Mouse (Mus musculus): ENCODE data around the gene Dnm1. TPM values are rescaled to one million over a fixed set of nuclear protein-coding genes. Genes with fewer than 3 reads are reported as not detected.

Gene Dnm1
- polyA plus RNA-seq, 1 experiment from 2014 or later, result 10.1 TPM

- Histone ChIP-seq H3K4me2 (no peak overlapping the region), H3K4me1 (ENCODE audit: control insufficient read depth, insufficient read depth, low read length) (peaks cover 10% of the 10 kb centered on the region), H3K4me3 (ENCODE audit: low read depth, low read length) (no peak overlapping the region), H3K27ac (ENCODE audit: low read depth, low read length) (no peak overlapping the region), H3K36me3 (ENCODE audit: control insufficient read depth, insufficient read depth, low read length) (no peaks in the 10 kb centered on the region), H3K9me3 (replicated peaks; ENCODE audit: control insufficient read depth, low read length) (no peaks in the 10 kb centered on the region), H3K27me3 (ENCODE audit: control insufficient read depth, insufficient read depth, low read length) (no peaks in the 10 kb centered on the region), H3K9ac (ENCODE audit: low read depth, low read length) (no peak overlapping the region)
- no peak for ATAC-seq (replicated peaks; ENCODE audit: insufficient number of reproducible peaks, low FRiP score, low TSS enrichment)
- WGBS (ENCODE audit: insufficient replicate concordance), result 48% methylated on average over 4 of the region's 4 CpGs
Observed at GRCm38 (mm10) chr2:32324322-32324721, 28.8 kb downstream of the Dnm1 start.

GRCm38 (mm10) chr2:32322754-32323741 is 30.1 kb downstream of the Dnm1 start:
- no peaks in the 10 kb centered on the region for H3K27me3 ChIP-seq (ENCODE audit: control insufficient read depth, insufficient read depth, low read length)
- 76% methylated on average over 7 of the region's 7 CpGs for WGBS (ENCODE audit: insufficient replicate concordance)
- H3K4me3 ChIP-seq (ENCODE audit: low read depth, low read length), result no peak overlapping the region
- no peak overlapping the region for H3K27ac ChIP-seq (ENCODE audit: low read depth, low read length)
- peaks cover 20% of the 10 kb centered on the region for H3K4me1 ChIP-seq (ENCODE audit: control insufficient read depth, insufficient read depth, low read length)
- H3K9ac ChIP-seq (ENCODE audit: low read depth, low read length), result no peak overlapping the region
- H3K36me3 ChIP-seq (ENCODE audit: control insufficient read depth, insufficient read depth, low read length), result no peaks in the 10 kb centered on the region
- ATAC-seq (replicated peaks; ENCODE audit: insufficient number of reproducible peaks, low FRiP score, low TSS enrichment), result no peak
- H3K4me2 ChIP-seq, result no peak overlapping the region
- no peaks in the 10 kb centered on the region for H3K9me3 ChIP-seq (replicated peaks; ENCODE audit: control insufficient read depth, low read length)

- Histone ChIP-seq H3K4me2 (no peak overlapping the region), H3K9me3 (replicated peaks; ENCODE audit: control insufficient read depth, low read length) (no peaks in the 10 kb centered on the region), H3K27me3 (ENCODE audit: control insufficient read depth, insufficient read depth, low read length) (peaks cover 3% of the 10 kb centered on the region), H3K27ac (ENCODE audit: low read depth, low read length) (peak overlapping the region; percentile 17; the same call in 1 of the 2 replicates), H3K4me1 (ENCODE audit: control insufficient read depth, insufficient read depth, low read length) (peaks cover 33% of the 10 kb centered on the region), H3K4me3 (ENCODE audit: low read depth, low read length) (no peak overlapping the region), H3K9ac (ENCODE audit: low read depth, low read length) (no peak overlapping the region), H3K36me3 (ENCODE audit: control insufficient read depth, insufficient read depth, low read length) (no peaks in the 10 kb centered on the region)
- WGBS (ENCODE audit: insufficient replicate concordance), result 60% methylated on average over 9 of the region's 9 CpGs
- ATAC-seq (replicated peaks; ENCODE audit: insufficient number of reproducible peaks, low FRiP score, low TSS enrichment), result no peak
Observed at GRCm38 (mm10) chr2:32321591-32322298, 31.4 kb downstream of the Dnm1 start.

- Histone ChIP-seq H3K9ac (ENCODE audit: low read depth, low read length) (no peak overlapping the region), H3K27me3 (ENCODE audit: control insufficient read depth, insufficient read depth, low read length) (peaks cover 3% of the 10 kb centered on the region), H3K9me3 (replicated peaks; ENCODE audit: control insufficient read depth, low read length) (no peaks in the 10 kb centered on the region), H3K27ac (ENCODE audit: low read depth, low read length) (no peak overlapping the region), H3K4me1 (ENCODE audit: control insufficient read depth, insufficient read depth, low read length) (peaks cover 39% of the 10 kb centered on the region), H3K4me3 (ENCODE audit: low read depth, low read length) (no peak overlapping the region), H3K36me3 (ENCODE audit: control insufficient read depth, insufficient read depth, low read length) (no peaks in the 10 kb centered on the region), H3K4me2 (no peak overlapping the region)
- no peak for ATAC-seq (replicated peaks; ENCODE audit: insufficient number of reproducible peaks, low FRiP score, low TSS enrichment)
- WGBS (ENCODE audit: insufficient replicate concordance), result 60% methylated on average over 11 of the region's 11 CpGs
Observed at GRCm38 (mm10) chr2:32320721-32321120, 32.4 kb downstream of the Dnm1 start.

- Histone ChIP-seq H3K4me3 (ENCODE audit: low read depth, low read length) (no peak overlapping the region), H3K27me3 (ENCODE audit: control insufficient read depth, insufficient read depth, low read length) (peaks cover 3% of the 10 kb centered on the region), H3K9ac (ENCODE audit: low read depth, low read length) (no peak overlapping the region), H3K36me3 (ENCODE audit: control insufficient read depth, insufficient read depth, low read length) (no peaks in the 10 kb centered on the region), H3K4me2 (peak overlapping the region; percentile 74; the same call in 1 of the 2 replicates), H3K4me1 (ENCODE audit: control insufficient read depth, insufficient read depth, low read length) (peaks cover 42% of the 10 kb centered on the region), H3K27ac (ENCODE audit: low read depth, low read length) (no peak overlapping the region), H3K9me3 (replicated peaks; ENCODE audit: control insufficient read depth, low read length) (no peaks in the 10 kb centered on the region)
- 34% methylated on average over 9 of the region's 9 CpGs for WGBS (ENCODE audit: insufficient replicate concordance)
- no peak for ATAC-seq (replicated peaks; ENCODE audit: insufficient number of reproducible peaks, low FRiP score, low TSS enrichment)
Observed at GRCm38 (mm10) chr2:32319586-32320580, 33.3 kb downstream of the Dnm1 start.

- 70% methylated on average over 14 of the region's 14 CpGs for WGBS (ENCODE audit: insufficient replicate concordance)
- H3K27me3 ChIP-seq (ENCODE audit: control insufficient read depth, insufficient read depth, low read length), result peaks cover 3% of the 10 kb centered on the region
- H3K4me3 ChIP-seq (ENCODE audit: low read depth, low read length), result peak overlapping the region; percentile 47
- peak overlapping the region; percentile 74 for H3K4me2 ChIP-seq
- H3K9me3 ChIP-seq (replicated peaks; ENCODE audit: control insufficient read depth, low read length), result no peaks in the 10 kb centered on the region
- peaks cover 42% of the 10 kb centered on the region for H3K4me1 ChIP-seq (ENCODE audit: control insufficient read depth, insufficient read depth, low read length)
- H3K27ac ChIP-seq (ENCODE audit: low read depth, low read length), result peak overlapping the region; percentile 89
- H3K9ac ChIP-seq (ENCODE audit: low read depth, low read length), result peak overlapping the region; percentile 84
- no peak for ATAC-seq (replicated peaks; ENCODE audit: insufficient number of reproducible peaks, low FRiP score, low TSS enrichment)
- no peaks in the 10 kb centered on the region for H3K36me3 ChIP-seq (ENCODE audit: control insufficient read depth, insufficient read depth, low read length)
Observed at GRCm38 (mm10) chr2:32318709-32319585, 34.2 kb downstream of the Dnm1 start.

GRCm38 (mm10) chr2:32317791-32318417 is 35.2 kb downstream of the Dnm1 start:
- Histone ChIP-seq H3K27ac (ENCODE audit: low read depth, low read length) (peak overlapping the region; percentile 89), H3K9me3 (replicated peaks; ENCODE audit: control insufficient read depth, low read length) (no peaks in the 10 kb centered on the region), H3K4me1 (ENCODE audit: control insufficient read depth, insufficient read depth, low read length) (peaks cover 42% of the 10 kb centered on the region), H3K36me3 (ENCODE audit: control insufficient read depth, insufficient read depth, low read length) (no peaks in the 10 kb centered on the region), H3K4me2 (peak overlapping the region; percentile 74), H3K4me3 (ENCODE audit: low read depth, low read length) (peak overlapping the region; percentile 47), H3K9ac (ENCODE audit: low read depth, low read length) (peak overlapping the region; percentile 84), H3K27me3 (ENCODE audit: control insufficient read depth, insufficient read depth, low read length) (peaks cover 3% of the 10 kb centered on the region)
- WGBS (ENCODE audit: insufficient replicate concordance), result 8% methylated on average over 18 of the region's 19 CpGs
- ATAC-seq (replicated peaks; ENCODE audit: insufficient number of reproducible peaks, low FRiP score, low TSS enrichment), result peak; percentile 80

All from heart, embryonic 11.5 days (tissue).